Mouse (Mus musculus): Measurements from ENCODE around the gene Tent2.
"Not testable (repeated sequence)": the region's sequence is repeated elsewhere in the genome, so short reads cannot be mapped to it uniquely, and the experiment has no call there.

Gene Tent2

GRCm38 (mm10) chr13:93191831-93192645 lies at the start of gene Tent2:
Tent2 (minus strand) TSS chr13:93192385.
- peak; percentile 91 for DNase-seq (ENCODE audit: low read depth, low spot score)

GRCm38 (mm10) chr13:93241180-93241579 lies 49.0 kb upstream of the Tent2 start:
- no peak for DNase-seq (ENCODE audit: low read depth, low spot score)

DNA sequence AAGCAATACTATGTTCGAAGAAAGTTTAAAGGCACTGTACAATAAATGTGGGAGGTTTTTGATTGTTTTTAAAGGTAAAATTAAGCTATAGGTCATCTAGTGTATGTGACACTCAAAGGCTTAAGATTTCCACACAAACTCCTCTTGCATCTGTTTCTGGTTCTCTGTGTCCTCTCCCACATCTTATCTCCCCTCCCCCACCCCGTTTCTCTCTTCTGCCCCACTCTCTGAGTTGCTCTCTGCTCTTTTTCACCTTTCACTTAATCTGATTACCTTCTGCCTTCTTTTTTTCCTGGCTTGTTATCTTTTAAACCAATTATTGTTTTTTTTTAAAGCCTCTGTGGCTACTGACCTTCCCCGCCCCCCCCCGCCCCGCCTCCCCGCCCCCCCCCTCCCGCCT lies 47.4 kb upstream of the Tent2 start:
- DNase-seq (ENCODE audit: low read depth, low spot score), result no peak

- peak; percentile 37 for DNase-seq (ENCODE audit: low read depth, low spot score)
These were observed 46.9 kb upstream of the Tent2 start for GRCm38 (mm10) chr13:93239134-93239533.

- DNase-seq (ENCODE audit: low read depth, low spot score), result no peak
These were observed 45.7 kb upstream of the Tent2 start for GRCm38 (mm10) chr13:93237677-93238398.

DNA sequence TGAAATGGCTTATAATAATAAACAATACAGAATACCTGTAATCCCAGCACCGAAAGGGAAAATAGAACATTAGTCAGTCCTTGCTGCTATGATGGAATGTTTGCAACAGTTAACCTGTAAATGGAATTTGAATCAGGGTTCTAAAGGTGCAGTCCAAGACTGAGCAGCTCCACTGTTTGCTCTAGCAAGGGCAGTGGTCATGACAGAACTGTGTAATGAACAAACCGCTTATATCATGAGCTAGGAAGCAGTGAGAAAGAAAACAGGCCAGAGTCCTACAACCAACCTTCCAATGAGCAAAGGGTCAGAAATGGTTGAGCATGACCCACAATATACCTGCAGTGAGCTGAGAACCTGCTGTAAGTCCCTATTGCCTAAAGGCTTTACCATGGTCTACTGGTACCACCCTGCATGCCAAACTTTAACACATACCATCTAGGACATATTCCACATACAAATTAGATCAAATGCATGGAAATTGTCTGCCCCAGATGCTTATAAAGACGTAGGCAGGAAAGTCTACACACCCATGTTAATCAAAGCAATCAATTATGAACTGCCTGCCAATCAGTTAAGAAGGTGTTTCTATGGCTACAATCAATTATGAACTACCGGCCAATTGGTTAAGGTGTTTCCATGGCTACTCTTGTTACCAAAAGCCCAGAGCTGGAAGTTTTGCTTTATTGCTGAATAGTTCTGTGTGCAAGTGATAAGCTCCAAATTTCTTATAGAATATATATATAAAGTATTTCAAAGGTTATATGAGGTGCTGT lies 42.3 kb upstream of the Tent2 start:
- DNase-seq (ENCODE audit: low read depth, low spot score), result no peak

DNA sequence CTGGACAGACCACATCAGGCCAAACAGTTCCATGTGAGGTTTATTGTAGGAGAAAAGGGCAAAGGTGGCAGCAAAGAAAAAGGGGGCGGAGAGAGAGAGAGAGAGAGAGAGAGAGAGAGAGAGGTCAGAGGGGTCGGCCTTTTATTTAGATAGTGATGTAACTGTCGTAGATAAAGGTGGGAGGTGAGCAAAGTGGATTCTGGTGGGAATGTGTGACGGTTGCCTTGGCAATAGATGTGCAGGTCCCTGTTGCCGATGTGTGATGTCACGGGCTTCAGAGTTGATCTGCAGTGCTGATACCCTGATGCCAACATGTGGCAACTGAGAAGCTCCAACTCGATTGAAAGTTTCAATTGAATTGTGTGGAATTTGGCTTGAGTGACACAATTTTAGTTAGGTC lies 40.1 kb upstream of the Tent2 start:
- no peak for DNase-seq (ENCODE audit: low read depth, low spot score)

DNA sequence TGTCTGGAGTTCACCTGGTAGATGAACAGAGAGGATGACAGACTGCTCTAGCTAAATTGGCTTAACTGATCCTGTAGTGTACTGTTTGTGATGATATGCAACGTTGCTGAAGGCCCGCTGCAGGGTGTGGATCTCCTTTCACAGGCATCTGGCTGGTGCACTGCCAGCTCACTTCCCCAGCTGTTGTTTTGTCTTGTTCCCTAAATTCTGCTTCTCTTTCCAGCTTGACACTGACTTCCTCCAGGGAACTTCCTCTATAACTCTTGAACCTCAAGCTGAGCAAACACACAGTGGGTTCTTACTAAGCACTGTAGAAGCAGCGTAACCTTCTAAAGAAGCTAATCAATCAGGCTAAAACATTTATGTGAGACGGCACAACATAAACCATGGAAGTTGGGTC lies 38.8 kb upstream of the Tent2 start:
- no peak for DNase-seq (ENCODE audit: low read depth, low spot score)

GRCm38 (mm10) chr13:93211741-93212140 lies 19.6 kb upstream of the Tent2 start:
- DNase-seq (ENCODE audit: low read depth, low spot score), result no peak

GRCm38 (mm10) chr13:93192646-93193026 lies 451 bp upstream of the Tent2 start:
- DNase-seq (ENCODE audit: low read depth, low spot score), result no peak

DNA sequence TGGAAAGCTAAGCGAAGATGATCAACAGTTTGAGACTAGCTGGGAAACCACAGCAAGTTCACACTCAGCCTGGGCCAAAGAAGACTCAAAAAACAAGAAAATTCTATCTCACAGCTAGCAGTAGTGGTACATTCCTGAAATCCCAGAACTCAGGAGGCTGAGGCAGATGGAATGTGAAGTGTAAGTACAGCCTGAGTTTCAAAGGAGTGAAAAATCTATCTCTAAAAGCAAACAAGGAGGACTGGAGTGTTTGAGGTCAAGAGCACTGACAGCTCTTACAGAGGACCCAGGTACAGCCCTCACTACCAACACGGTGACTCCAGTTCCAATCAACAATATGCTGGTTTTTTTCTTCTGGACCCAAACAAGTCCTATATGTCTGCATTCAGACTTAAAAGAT lies 2.8 kb downstream of the Tent2 start:
- DNase-seq (ENCODE audit: low read depth, low spot score), result no peak

DNA sequence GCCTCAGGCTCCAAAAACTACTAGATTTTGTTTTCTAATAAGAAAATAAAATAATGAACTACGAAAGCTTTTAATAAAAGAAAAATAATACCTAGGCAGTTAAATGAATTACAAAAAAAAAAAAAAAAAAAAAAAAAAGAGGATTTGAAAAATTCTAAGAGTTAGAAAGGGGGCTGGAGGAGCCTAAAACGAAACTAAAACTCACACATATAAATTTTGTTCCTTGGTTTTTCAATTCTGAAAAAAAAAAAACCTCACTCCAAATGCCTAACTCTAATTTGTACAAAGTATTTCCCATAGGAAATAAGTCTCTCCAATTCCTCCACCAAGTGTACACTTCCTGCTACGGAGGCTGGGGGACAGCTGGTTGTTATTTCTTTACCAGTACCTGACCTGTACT lies 3.4 kb downstream of the Tent2 start:
- DNase-seq (ENCODE audit: low read depth, low spot score), result no peak

DNA sequence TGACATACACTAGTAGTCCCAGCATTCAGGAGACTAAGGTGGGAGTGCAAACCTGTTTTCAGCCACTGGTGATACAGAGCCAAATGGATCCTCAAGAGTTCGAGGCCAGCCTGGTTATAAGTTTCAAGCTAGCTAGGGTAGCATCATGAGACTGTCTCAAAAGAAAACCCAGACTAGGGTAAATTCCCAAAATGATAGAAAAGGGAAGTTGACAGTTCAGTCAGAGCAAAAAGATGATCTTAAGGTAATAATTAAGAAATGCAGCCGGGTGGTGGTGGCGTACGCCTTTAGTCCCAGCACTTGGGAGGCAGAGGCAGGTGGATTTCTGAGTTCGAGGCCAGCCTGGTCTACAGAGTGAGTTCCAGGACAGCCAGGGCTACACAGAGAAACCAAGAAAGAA lies 4.4 kb downstream of the Tent2 start:
- not testable (repeated sequence) for DNase-seq (ENCODE audit: low read depth, low spot score)

DNA sequence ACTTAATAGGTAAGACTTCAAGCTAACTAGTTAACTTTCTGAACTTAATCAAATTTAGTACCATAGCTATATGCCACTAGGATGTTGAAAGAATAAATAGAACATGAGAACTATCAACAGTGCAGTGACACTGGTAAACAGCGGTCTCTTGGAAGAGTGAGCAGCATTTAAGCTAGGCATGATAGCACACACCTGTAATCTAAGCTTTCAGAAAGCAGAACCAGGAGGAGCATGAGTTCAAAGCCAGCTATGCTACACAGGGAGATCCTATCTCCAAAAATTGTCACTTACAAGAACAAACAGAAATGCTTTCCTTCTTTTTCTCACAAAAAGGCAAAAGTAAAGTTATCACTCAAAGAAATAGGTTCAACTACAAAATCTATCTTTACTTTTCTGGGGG lies 11.8 kb downstream of the Tent2 start:
- DNase-seq (ENCODE audit: low read depth, low spot score), result no peak

- DNase-seq (ENCODE audit: low read depth, low spot score), result no peak
These were observed 12.7 kb downstream of the Tent2 start for GRCm38 (mm10) chr13:93179522-93179921.

- no peak for DNase-seq (ENCODE audit: low read depth, low spot score)
These were observed 14.6 kb downstream of the Tent2 start for GRCm38 (mm10) chr13:93177571-93177970.

DNA sequence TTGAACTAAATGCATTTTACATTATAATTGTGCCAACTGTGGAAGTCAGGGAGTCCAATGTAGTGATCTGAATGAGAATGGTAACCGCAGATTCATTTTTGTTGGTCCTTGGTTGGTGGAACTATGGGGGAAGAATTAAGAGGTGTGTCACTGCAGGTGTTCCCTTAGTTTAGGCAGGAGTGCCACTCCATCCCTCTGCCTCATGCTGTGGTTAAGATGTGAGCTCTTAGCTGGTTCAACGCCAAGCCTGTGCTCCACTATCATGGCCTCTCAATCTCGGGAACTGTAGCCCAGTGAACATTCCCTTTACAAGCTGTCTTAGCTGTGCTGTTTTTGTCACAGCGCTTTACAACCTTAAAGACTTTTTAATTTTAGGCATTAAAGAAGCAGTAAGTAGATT lies 28.9 kb downstream of the Tent2 start:
- DNase-seq (ENCODE audit: low read depth, low spot score), result no peak

GRCm38 (mm10) chr13:93162456-93162855 lies 29.7 kb downstream of the Tent2 start:
- DNase-seq (ENCODE audit: low read depth, low spot score), result no peak

GRCm38 (mm10) chr13:93158261-93158660 lies 33.9 kb downstream of the Tent2 start:
- DNase-seq (ENCODE audit: low read depth, low spot score), result no peak

- no peak for DNase-seq (ENCODE audit: low read depth, low spot score)
These were observed 38.9 kb downstream of the Tent2 start for GRCm38 (mm10) chr13:93153280-93153679.

DNA sequence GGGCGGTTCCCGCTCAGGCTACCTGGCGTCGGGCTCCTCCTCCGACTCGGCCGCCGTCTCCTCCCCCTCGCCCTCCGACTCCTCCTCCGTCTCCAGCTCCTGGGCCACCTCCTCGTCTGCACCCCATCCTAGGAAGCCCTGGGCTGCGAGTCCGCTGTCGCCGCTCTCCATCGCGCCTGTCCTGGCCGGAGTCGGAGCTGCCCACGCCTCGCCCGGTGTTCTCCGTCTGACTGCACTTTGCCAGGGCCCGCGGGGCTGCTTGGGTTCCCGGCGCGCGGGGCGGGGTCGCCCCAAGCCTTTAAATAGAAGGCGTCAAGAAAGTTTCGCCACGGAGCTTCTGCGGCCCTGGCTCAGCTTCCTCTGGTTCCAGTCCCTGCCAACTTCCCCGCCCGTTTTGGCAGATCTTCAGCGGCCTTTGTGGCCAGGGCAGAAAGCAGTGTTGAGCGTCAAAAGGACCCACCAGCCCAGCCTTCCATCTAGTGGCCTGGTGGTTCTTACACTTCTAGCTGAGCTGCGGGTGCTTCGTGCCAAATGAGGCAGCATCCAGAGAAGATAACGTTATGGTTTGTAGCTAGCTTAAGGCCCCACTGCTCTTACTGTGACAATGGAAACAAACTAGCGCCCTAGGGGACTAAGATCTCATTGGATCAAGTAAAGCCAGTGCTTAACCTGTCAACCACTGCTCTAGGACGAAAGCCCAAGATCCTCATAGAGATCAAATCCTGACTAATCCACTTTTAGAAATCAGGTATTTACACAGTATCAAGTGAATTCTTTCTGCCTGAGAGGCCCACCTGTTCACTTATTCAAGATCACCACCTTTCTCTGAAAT lies 47.6 kb downstream of the Tent2 start, which contains the start of gene Cmya5:
Gene Cmya5 (minus strand): TSS at position 389 of the 832 bp plus-strand sequence.
- DNase-seq (ENCODE audit: low read depth, low spot score), result no peak

Measured in c-Kit-negative CD71-positive TER-119-positive erythroid progenitor cells, embryonic 14.5 days (primary cell).